ENCODE assay signal across 22 mouse cellular contexts in the genomic region with DNA sequence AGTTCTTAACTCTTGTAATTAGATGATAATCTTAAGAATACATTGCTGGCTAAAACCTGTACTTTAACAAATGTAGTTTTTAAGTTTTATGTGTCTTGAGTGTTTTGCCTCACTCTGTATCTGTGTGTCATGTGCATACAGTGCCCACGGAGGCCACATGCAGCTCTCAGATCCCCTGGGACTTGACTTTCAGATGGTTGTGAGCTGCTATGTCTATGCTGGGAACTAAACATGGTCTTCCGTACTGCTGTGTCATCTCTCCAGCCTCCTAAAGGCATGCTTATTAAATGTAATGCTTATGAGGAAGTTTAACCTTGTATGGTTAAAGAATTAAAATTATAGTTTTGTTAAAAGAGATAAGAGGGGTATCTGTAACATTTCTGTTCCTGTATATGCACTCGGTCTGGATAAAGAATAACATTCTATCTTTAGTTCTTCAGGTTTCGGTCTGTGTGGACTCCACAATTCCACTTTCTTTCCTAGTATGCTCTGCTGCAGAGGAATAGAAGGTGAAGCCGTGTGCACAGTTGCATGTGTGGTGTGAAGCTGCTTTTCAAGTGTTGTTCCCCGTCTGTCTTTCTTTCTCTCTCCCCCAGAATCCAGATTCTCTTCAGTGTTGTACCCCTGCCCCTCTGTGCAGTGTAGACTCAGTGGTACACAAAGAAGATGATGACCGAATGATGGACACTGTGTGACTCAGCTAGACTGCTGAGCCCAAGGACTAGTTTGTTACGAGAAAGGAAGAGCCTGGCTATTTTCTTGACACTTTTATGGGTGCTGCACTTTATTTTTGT. TPM values are rescaled to one million over a fixed set of nuclear protein-coding genes. Genes with fewer than 3 reads are reported as not detected.
DNase-seq lines count a peak whose midpoint lies in the region; ATAC-seq lines count a peak whose summit lies in the region.
"Had no signal": no experiment of that assay in that cellular context is flagged by ENCODE, and none has a peak within 500 bp of the region (broad histone marks: within the 10 kb centered on the region; RNA-seq: fewer than 3 reads in every experiment).

No protein-coding gene starts in this region.

- no peaks in the 10 kb centered on the region for H3K9me3 ChIP-seq in kidney, embryonic 14.5 days (ENCODE audit: control insufficient read depth, low read length)
- no peaks in the 10 kb centered on the region for H3K9me3 ChIP-seq in liver, embryonic 12.5 days (replicated peaks)
- H3K9me3 ChIP-seq: G1E; heart, embryonic 10.5 days; hindbrain, embryonic 13.5 days; liver, embryonic 15.5 days had no signal

- H3K27ac ChIP-seq in kidney, embryonic 14.5 days (ENCODE audit: low read depth, low read length), result 0 out of 2 replicates have a peak overlapping the region, but pooled peaks have one; percentile 59
- H3K27ac ChIP-seq in liver, embryonic 12.5 days, result no peak overlapping the region
- H3K27ac ChIP-seq: heart, embryonic 10.5 days; hindbrain, embryonic 13.5 days; liver, embryonic 15.5 days had no signal

- H3K4me2 ChIP-seq in kidney, embryonic 14.5 days (replicated peaks; ENCODE audit: low read depth, low read length), result no peak overlapping the region
- H3K4me2 ChIP-seq in liver, embryonic 12.5 days, result no peak overlapping the region
- H3K4me2 ChIP-seq: hindbrain, embryonic 13.5 days; liver, embryonic 15.5 days; midbrain, embryonic 11.5 days had no signal

- no peaks in the 10 kb centered on the region for H3K27me3 ChIP-seq in kidney, embryonic 14.5 days (ENCODE audit: control insufficient read depth, insufficient read depth, low read length)
- H3K27me3 ChIP-seq in liver, embryonic 12.5 days (replicated peaks), result no peaks in the 10 kb centered on the region
- H3K27me3 ChIP-seq: hindbrain, embryonic 13.5 days; liver, embryonic 15.5 days had no signal

- peaks cover 49% of the 10 kb centered on the region for H3K36me3 ChIP-seq in kidney, embryonic 14.5 days (ENCODE audit: control insufficient read depth, insufficient read depth, low read length)
- H3K36me3 ChIP-seq in liver, embryonic 12.5 days, result peaks cover 82% of the 10 kb centered on the region

- DNase-seq in frontal cortex, postnatal 25 days (ENCODE audit: low spot score in 2 of 2), result no peak
- DNase-seq in kidney, postnatal 10 days, result no peak
- peak; percentile 10 for DNase-seq in MN1 (ENCODE audit: low spot score)
- DNase-seq in retina, embryonic 14.5 days (ENCODE audit: low spot score), result peak; percentile 43
- no peak for DNase-seq in embryo, embryonic 9.5 days (ENCODE audit: extremely low spot score)
- DNase-seq: cerebellum, adult 2 months; cerebellum, postnatal 36 days; heart, postnatal 14 days; right cerebral cortex, adult 18-20 months; thymus, adult 18-20 months had no signal

- no peak overlapping the region for H3K9ac ChIP-seq in kidney, embryonic 14.5 days (ENCODE audit: low read depth, low read length)
- no peak overlapping the region for H3K9ac ChIP-seq in liver, embryonic 12.5 days
- H3K9ac ChIP-seq: hindbrain, embryonic 13.5 days; liver, embryonic 15.5 days had no signal

- WGBS in kidney, embryonic 14.5 days, result 66% methylated on average over 8 of the region's 8 CpGs
- 81% methylated on average over 8 of the region's 8 CpGs for WGBS in liver, embryonic 12.5 days (ENCODE audit: insufficient replicate concordance)

- H3K4me3 ChIP-seq in kidney, embryonic 14.5 days (ENCODE audit: low read length), result no peak overlapping the region
- no peak overlapping the region for H3K4me3 ChIP-seq in liver, embryonic 12.5 days
- H3K4me3 ChIP-seq: erythroblast, embryonic 14.5 days; heart, embryonic 10.5 days; hindbrain, embryonic 13.5 days; liver, embryonic 15.5 days had no signal

- H3K4me1 ChIP-seq in kidney, embryonic 14.5 days (ENCODE audit: control insufficient read depth, insufficient read depth, low read length), result no peaks in the 10 kb centered on the region
- H3K4me1 ChIP-seq in liver, embryonic 12.5 days, result no peaks in the 10 kb centered on the region
- H3K4me1 ChIP-seq: heart, embryonic 10.5 days; hindbrain, embryonic 13.5 days; liver, embryonic 15.5 days had no signal

- peak; percentile 43; the same call in 1 of the 2 replicates for ATAC-seq in frontal cortex, adult (ENCODE audit: low TSS enrichment)
- ATAC-seq in kidney, embryonic 14.5 days (ENCODE audit: low FRiP score, low TSS enrichment), result no peak
- ATAC-seq in liver, embryonic 12.5 days, result no peak
- ATAC-seq: CD4-positive, CD25-positive, alpha-beta regulatory T cell, adult 4 months; forebrain, embryonic 14.5 days; inflammation-experienced regulatory T-cells, adult 6 months had no signal

RNA-seq across cellular contexts. Expression of gene Cdc37l1, which starts 25.5 kb away (rescaled TPM):
- 30.0 and 47.2 TPM in 2 replicates for polyA plus RNA-seq in kidney, embryonic 14.5 days (2014; fragmentation: Nextera tagmentation; extraction: Ambion mirVana)
- 17.8 and 18.1 TPM in 2 replicates for polyA plus RNA-seq in liver, embryonic 12.5 days (2016; fragmentation: Nextera tagmentation; extraction: Ambion mirVana)

RNA-seq across cellular contexts. Expression of gene Ak3, which starts 32.2 kb away (rescaled TPM):
- 51.1 and 97.7 TPM in 2 replicates for polyA plus RNA-seq in kidney, embryonic 14.5 days (2014; fragmentation: Nextera tagmentation; extraction: Ambion mirVana)
- 56.9 and 59.3 TPM in 2 replicates for polyA plus RNA-seq in liver, embryonic 12.5 days (2016; fragmentation: Nextera tagmentation; extraction: Ambion mirVana)

RNA-seq across cellular contexts. Expression of gene 4430402I18Rik, which starts 48.0 kb away (rescaled TPM):
- 2.8 and 3.0 TPM in 2 replicates for polyA plus RNA-seq in kidney, embryonic 14.5 days (2014; fragmentation: Nextera tagmentation; extraction: Ambion mirVana)
- 0.85 and 1.0 TPM in 2 replicates for polyA plus RNA-seq in liver, embryonic 12.5 days (2016; fragmentation: Nextera tagmentation; extraction: Ambion mirVana)
- polyA plus RNA-seq: erythroblast, embryonic 14.5 days; G1E; inflammation-experienced regulatory T-cells, adult 6 months had no signal

RNA-seq across cellular contexts. Expression of gene Plpp6, which starts 51.9 kb away (rescaled TPM):
- 6.5 and 12.5 TPM in 2 replicates for polyA plus RNA-seq in kidney, embryonic 14.5 days (2014; fragmentation: Nextera tagmentation; extraction: Ambion mirVana)
- 2.7 and 3.1 TPM in 2 replicates for polyA plus RNA-seq in liver, embryonic 12.5 days (2016; fragmentation: Nextera tagmentation; extraction: Ambion mirVana)

Comparison
In these comparisons a context has a peak if more than half of its experiments do, and no peak if none do; other contexts are left out.
1. DNase-seq: peak in MN1 (single experiment) and retina, embryonic 14.5 days (single experiment); none in frontal cortex, postnatal 25 days (0 of 2), kidney, postnatal 10 days (single experiment) and embryo, embryonic 9.5 days (single experiment).